9 mouse cellular contexts compared by ENCODE assay signal in the genomic region with DNA sequence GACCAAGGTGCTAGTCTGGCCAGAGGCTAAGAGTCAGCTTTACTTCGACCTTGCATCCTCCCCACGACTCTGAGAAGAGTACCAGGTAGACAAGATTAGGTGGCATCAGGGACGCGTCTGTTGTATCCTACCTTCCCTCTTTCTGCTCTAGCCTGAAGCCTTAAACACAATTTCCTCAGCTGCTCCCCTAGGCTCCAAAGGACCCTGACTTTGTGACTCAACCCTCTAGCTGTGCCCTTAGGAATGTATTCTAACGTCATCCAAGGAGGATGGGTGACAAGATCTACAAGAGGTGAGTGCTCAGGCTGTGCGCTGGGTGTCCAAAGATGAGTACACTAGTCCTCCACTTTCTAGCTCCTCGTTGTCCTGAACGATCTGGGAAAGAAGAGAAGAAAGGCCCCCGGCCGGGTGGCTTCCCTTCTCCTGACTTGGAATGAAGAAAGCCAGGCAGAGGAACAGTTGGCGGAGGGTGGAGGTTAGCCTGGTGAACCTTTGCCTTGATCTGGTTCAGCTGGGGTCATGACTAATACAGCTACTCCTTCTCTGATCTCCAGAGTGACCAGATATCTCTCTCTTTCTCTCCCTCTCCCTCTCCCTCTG. TPM values are rescaled to one million over a fixed set of nuclear protein-coding genes. Genes with fewer than 3 reads are reported as not detected.
DNase-seq lines count a peak whose midpoint lies in the region; ATAC-seq and TF ChIP-seq lines count a peak whose summit lies in the region.
"Had no signal": no experiment of that assay in that cellular context is flagged by ENCODE, and none has a peak within 500 bp of the region (broad histone marks: within the 10 kb centered on the region; RNA-seq: fewer than 3 reads in every experiment).

No protein-coding gene starts in this region.

- no peak for ATAC-seq in lung, embryonic 14.5 days (ENCODE audit: insufficient read depth)
- no peak for ATAC-seq in embryonic facial prominence, embryonic 12.5 days (ENCODE audit: insufficient number of reproducible peaks, insufficient read depth, low FRiP score, low TSS enrichment)
- ATAC-seq in hindbrain, postnatal 0 days: no peak

- peak overlapping the region; percentile 80 for H3K4me2 ChIP-seq in lung, embryonic 14.5 days
- H3K4me2 ChIP-seq in embryonic facial prominence, embryonic 12.5 days (replicated peaks): peak overlapping the region; percentile 62
- H3K4me2 ChIP-seq in hindbrain, postnatal 0 days (ENCODE audit: low read depth, low read length): peak overlapping the region; percentile 76
- peak overlapping the region; percentile 58 for H3K4me2 ChIP-seq in myocyte (ENCODE audit: low read depth)

- H3K79me2 ChIP-seq in myocyte (ENCODE audit: control insufficient read depth, insufficient read depth): no peaks in the 10 kb centered on the region

- peak overlapping the region; percentile 65 for H3K9ac ChIP-seq in lung, embryonic 14.5 days
- H3K9ac ChIP-seq in embryonic facial prominence, embryonic 12.5 days: peak overlapping the region; percentile 67; the same call in 1 of the 2 replicates
- H3K9ac ChIP-seq in hindbrain, postnatal 0 days (replicated peaks; ENCODE audit: low read length): no peak overlapping the region

- no peak for DNase-seq in lung, embryonic 14.5 days
- DNase-seq in lung, adult 18-20 months: no peak
- DNase-seq in hindbrain, postnatal 0 days (ENCODE audit: low spot score): no peak
- no peak for DNase-seq in ovary, postnatal 10 days (ENCODE audit: low spot score)
- no peak for DNase-seq in layer of hippocampus, adult 8-10 months (ENCODE audit: low spot score in 2 of 2)
- no peak for DNase-seq in urinary bladder, postnatal 36 days (ENCODE audit: low spot score in 2 of 2)

- no peak for TF ChIP-seq POLR2A in myocyte (IDR thresholded peaks at IDR 0.05; ENCODE audit: insufficient read length, low read depth)

- H3K4me1 ChIP-seq in lung, embryonic 14.5 days (ENCODE audit: insufficient read depth): peaks cover 4% of the 10 kb centered on the region; the same call in 1 of the 2 replicates
- H3K4me1 ChIP-seq in embryonic facial prominence, embryonic 12.5 days: peaks cover 11% of the 10 kb centered on the region; the same call in 1 of the 2 replicates
- no peaks in the 10 kb centered on the region for H3K4me1 ChIP-seq in hindbrain, postnatal 0 days (ENCODE audit: insufficient read depth, low read length)

- no peaks in the 10 kb centered on the region for H3K36me3 ChIP-seq in lung, embryonic 14.5 days (ENCODE audit: insufficient read depth)
- no peaks in the 10 kb centered on the region for H3K36me3 ChIP-seq in embryonic facial prominence, embryonic 12.5 days
- no peaks in the 10 kb centered on the region for H3K36me3 ChIP-seq in hindbrain, postnatal 0 days (ENCODE audit: insufficient read depth, low read length)
- H3K36me3 ChIP-seq in myocyte (ENCODE audit: control insufficient read depth, insufficient read depth): no peaks in the 10 kb centered on the region

- no peak for TF ChIP-seq CTCF in lung, embryonic 14.5 days (IDR thresholded peaks at IDR 0.05; ENCODE audit: low read depth)
- no peak for TF ChIP-seq CTCF in hindbrain, postnatal 0 days (IDR thresholded peaks at IDR 0.05; ENCODE audit: low read depth)

- H3K27me3 ChIP-seq in lung, embryonic 14.5 days (ENCODE audit: insufficient read depth, low read length): no peaks in the 10 kb centered on the region
- H3K27me3 ChIP-seq in embryonic facial prominence, embryonic 12.5 days: no peaks in the 10 kb centered on the region
- H3K27me3 ChIP-seq in hindbrain, postnatal 0 days (ENCODE audit: insufficient read depth, low read length): no peaks in the 10 kb centered on the region
- no peaks in the 10 kb centered on the region for H3K27me3 ChIP-seq in myocyte (ENCODE audit: control insufficient read depth, insufficient read depth, insufficient read length)

- no peak overlapping the region for H3ac ChIP-seq in myocyte (ENCODE audit: control insufficient read depth, insufficient read length)

- peak overlapping the region; percentile 58 for H3K4me3 ChIP-seq in lung, embryonic 14.5 days (ENCODE audit: low read depth, low read length)
- H3K4me3 ChIP-seq in embryonic facial prominence, embryonic 12.5 days: peak overlapping the region; percentile 59; the same call in 1 of the 2 replicates
- no peak overlapping the region for H3K4me3 ChIP-seq in hindbrain, postnatal 0 days (ENCODE audit: low read length)
- H3K4me3 ChIP-seq in myocyte: peak overlapping the region; percentile 55

- H3K27ac ChIP-seq in lung, embryonic 14.5 days (ENCODE audit: low read depth): peak overlapping the region; percentile 72
- H3K27ac ChIP-seq in embryonic facial prominence, embryonic 12.5 days: 0 out of 2 replicates have a peak overlapping the region, but pooled peaks have one; percentile 14
- H3K27ac ChIP-seq in hindbrain, postnatal 0 days: no peak overlapping the region

- no peaks in the 10 kb centered on the region for H3K9me3 ChIP-seq in lung, embryonic 14.5 days (ENCODE audit: low read depth, low read length)
- H3K9me3 ChIP-seq in embryonic facial prominence, embryonic 12.5 days: no peaks in the 10 kb centered on the region
- no peaks in the 10 kb centered on the region for H3K9me3 ChIP-seq in hindbrain, postnatal 0 days (ENCODE audit: low read length)

- 62% methylated on average over 11 of the region's 11 CpGs for WGBS in lung, embryonic 14.5 days
- 68% methylated on average over 11 of the region's 11 CpGs for WGBS in embryonic facial prominence, embryonic 12.5 days
- WGBS in hindbrain, postnatal 0 days: 61% methylated on average over 11 of the region's 11 CpGs

TF ChIP-seq in myocyte, 11 proteins besides CTCF, POLR2A, EP300 and RAD21:
- TF ChIP-seq CEBPB (IDR thresholded peaks at IDR 0.05; ENCODE audit: insufficient read depth, poor library complexity, severe bottlenecking) (no peak), POLR2AphosphoS2 (IDR thresholded peaks at IDR 0.05; ENCODE audit: insufficient read length, low read depth) (no peak), SRF (IDR thresholded peaks at IDR 0.05; ENCODE audit: control insufficient read depth, insufficient read length, low read depth) (no peak), TCF3 (IDR thresholded peaks at IDR 0.05; ENCODE audit: insufficient read length, low read depth) (no peak), MYOD1 (IDR thresholded peaks at IDR 0.05; ENCODE audit: control insufficient read depth in 1 of 3, insufficient read length in 2 of 3, low read depth in 2 of 3) (no peak), REST (IDR thresholded peaks at IDR 0.05; ENCODE audit: insufficient read depth, insufficient read length) (no peak), MAX (IDR thresholded peaks at IDR 0.05; ENCODE audit: low read depth) (no peak), E2F4 (IDR thresholded peaks at IDR 0.05; ENCODE audit: insufficient read depth) (no peak), TCF12 (IDR thresholded peaks at IDR 0.05; ENCODE audit: insufficient read depth, poor library complexity, severe bottlenecking) (no peak), MYOG (IDR thresholded peaks at IDR 0.05; ENCODE audit: control insufficient read depth in 1 of 3, insufficient read depth in 1 of 3, insufficient read length in 2 of 3, low read depth in 2 of 3) (no peak), USF1 (IDR thresholded peaks at IDR 0.05; ENCODE audit: low read depth) (no peak)

RNA-seq across cellular contexts. Expression of gene Acsf2, which starts 0.8 kb away (rescaled TPM):
- 10.2 and 10.4 TPM in 2 replicates for polyA plus RNA-seq in lung, embryonic 14.5 days (2014; fragmentation: Nextera tagmentation; extraction: Ambion mirVana)
- polyA plus RNA-seq in embryonic facial prominence, embryonic 12.5 days (2016; fragmentation: Nextera tagmentation; extraction: Ambion mirVana): 5.5 and 5.9 TPM in 2 replicates
- 4.8 and 6.8 TPM in 2 replicates for total RNA-seq in hindbrain, postnatal 0 days (2014; rRNA removed)
- polyA plus RNA-seq in hindbrain, postnatal 0 days (2015; fragmentation: Nextera tagmentation; extraction: Ambion mirVana): 2.6 and 2.8 TPM in 2 replicates
- polyA plus RNA-seq in myocyte (2012; fragmentation: generic; extraction: Trizol): 5.8 TPM
- total RNA-seq in layer of hippocampus, adult 8-10 months (2022): 10 to 100 TPM; 17.4 to 21.5 (median 20.1) TPM

RNA-seq across cellular contexts. Expression of gene Lrrc59, which starts 27.1 kb away (rescaled TPM):
- 211 and 222 TPM in 2 replicates for polyA plus RNA-seq in lung, embryonic 14.5 days (2014; fragmentation: Nextera tagmentation; extraction: Ambion mirVana)
- 222 and 225 TPM in 2 replicates for polyA plus RNA-seq in embryonic facial prominence, embryonic 12.5 days (2016; fragmentation: Nextera tagmentation; extraction: Ambion mirVana)
- 105 and 113 TPM in 2 replicates for total RNA-seq in hindbrain, postnatal 0 days (2014; rRNA removed)
- 127 and 131 TPM in 2 replicates for polyA plus RNA-seq in hindbrain, postnatal 0 days (2015; fragmentation: Nextera tagmentation; extraction: Ambion mirVana)
- polyA plus RNA-seq in myocyte (2012; fragmentation: generic; extraction: Trizol): 208 TPM
- total RNA-seq in layer of hippocampus, adult 8-10 months (2022): 10 to 100 TPM; 74.1 to 83.9 (median 79.3) TPM

RNA-seq across cellular contexts. Expression of gene Chad, which starts 37.6 kb away (rescaled TPM):
- polyA plus RNA-seq in lung, embryonic 14.5 days (2014; fragmentation: Nextera tagmentation; extraction: Ambion mirVana): 1.6 and 2.0 TPM in 2 replicates
- polyA plus RNA-seq in embryonic facial prominence, embryonic 12.5 days (2016; fragmentation: Nextera tagmentation; extraction: Ambion mirVana): 2.0 and 3.6 TPM in 2 replicates
- total RNA-seq in hindbrain, postnatal 0 days (2014; rRNA removed): 0.61 and 1.2 TPM in 2 replicates
- polyA plus RNA-seq in hindbrain, postnatal 0 days (2015; fragmentation: Nextera tagmentation; extraction: Ambion mirVana): 1.2 and 1.4 TPM in 2 replicates
- polyA plus RNA-seq in myocyte (2012; fragmentation: generic; extraction: Trizol): 0.10 TPM
- total RNA-seq in layer of hippocampus, adult 8-10 months (2022): under 1 TPM in 1 of 4 experiments, not detected in 3; 0.71 TPM
- polyA plus RNA-seq: erythroblast, embryonic 14.5 days had no signal

RNA-seq across cellular contexts. Expression of gene Mrpl27, which starts 51.1 kb away (rescaled TPM):
- 137 TPM in 2 replicates for polyA plus RNA-seq in lung, embryonic 14.5 days (2014; fragmentation: Nextera tagmentation; extraction: Ambion mirVana)
- polyA plus RNA-seq in embryonic facial prominence, embryonic 12.5 days (2016; fragmentation: Nextera tagmentation; extraction: Ambion mirVana): 139 and 142 TPM in 2 replicates
- total RNA-seq in hindbrain, postnatal 0 days (2014; rRNA removed): 36.3 and 61.2 TPM in 2 replicates
- 178 and 182 TPM in 2 replicates for polyA plus RNA-seq in hindbrain, postnatal 0 days (2015; fragmentation: Nextera tagmentation; extraction: Ambion mirVana)
- 59.9 TPM for polyA plus RNA-seq in myocyte (2012; fragmentation: generic; extraction: Trizol)
- total RNA-seq in layer of hippocampus, adult 8-10 months (2022): 10 to 100 TPM; 61.9 to 66.8 (median 65.8) TPM

RNA-seq across cellular contexts. Expression of gene Eme1, which starts 51.3 kb away (rescaled TPM):
- 30.0 and 35.4 TPM in 2 replicates for polyA plus RNA-seq in lung, embryonic 14.5 days (2014; fragmentation: Nextera tagmentation; extraction: Ambion mirVana)
- 33.3 and 37.5 TPM in 2 replicates for polyA plus RNA-seq in embryonic facial prominence, embryonic 12.5 days (2016; fragmentation: Nextera tagmentation; extraction: Ambion mirVana)
- 3.8 TPM in 2 replicates for total RNA-seq in hindbrain, postnatal 0 days (2014; rRNA removed)
- polyA plus RNA-seq in hindbrain, postnatal 0 days (2015; fragmentation: Nextera tagmentation; extraction: Ambion mirVana): 1.9 and 2.4 TPM in 2 replicates
- polyA plus RNA-seq in myocyte (2012; fragmentation: generic; extraction: Trizol): 2.7 TPM
- total RNA-seq in layer of hippocampus, adult 8-10 months (2022): under 1 TPM in 2 of 4 experiments, not detected in 2; 0.35 to 0.52 TPM
